Mouse (Mus musculus): ENCODE measurements around the gene Gm10135. TPM values are rescaled to one million over a fixed set of nuclear protein-coding genes. Genes with fewer than 3 reads are reported as not detected.

Gm10135 gene
- polyA plus RNA-seq, 1 experiment, result not detected

GRCm38 (mm10) chr5:72921171-72921570 lies 53.3 kb downstream of the Gm10135 start:
- no peak overlapping the region for H3K27ac ChIP-seq (ENCODE audit: control insufficient read depth, insufficient read depth, low read length)
- no peaks in the 10 kb centered on the region for H3K36me3 ChIP-seq (ENCODE audit: control insufficient read depth, insufficient read depth, low read length)
- H3K4me3 ChIP-seq (ENCODE audit: control insufficient read depth, insufficient read depth, low read length), result no peak overlapping the region
- peaks cover 5% of the 10 kb centered on the region for H3K4me1 ChIP-seq (replicated peaks; ENCODE audit: control insufficient read depth, insufficient read depth, low read length)
- no peak for TF ChIP-seq POLR2A (IDR thresholded peaks at IDR 0.05; ENCODE audit: control insufficient read depth, extremely low read depth, insufficient read depth, low read length, poor library complexity)
- no peak for TF ChIP-seq CTCF (IDR thresholded peaks at IDR 0.05; ENCODE audit: borderline replicate concordance, control insufficient read depth, extremely low read depth, insufficient read depth, low read length, poor library complexity)
- WGBS, result 99% methylated on average over 8 of the region's 8 CpGs
- no peaks in the 10 kb centered on the region for H3K27me3 ChIP-seq (ENCODE audit: control insufficient read depth, insufficient read depth, low read length)
- DNase-seq, result no peak

- no peak overlapping the region for H3K4me3 ChIP-seq (ENCODE audit: control insufficient read depth, insufficient read depth, low read length)
- peaks cover 9% of the 10 kb centered on the region for H3K4me1 ChIP-seq (replicated peaks; ENCODE audit: control insufficient read depth, insufficient read depth, low read length)
- no peak overlapping the region for H3K27ac ChIP-seq (ENCODE audit: control insufficient read depth, insufficient read depth, low read length)
- H3K27me3 ChIP-seq (ENCODE audit: control insufficient read depth, insufficient read depth, low read length), result no peaks in the 10 kb centered on the region
- WGBS, result 95% methylated on average over 4 of the region's 4 CpGs
- H3K36me3 ChIP-seq (ENCODE audit: control insufficient read depth, insufficient read depth, low read length), result no peaks in the 10 kb centered on the region
- TF ChIP-seq POLR2A (IDR thresholded peaks at IDR 0.05; ENCODE audit: control insufficient read depth, extremely low read depth, insufficient read depth, low read length, poor library complexity), result no peak
- TF ChIP-seq CTCF (IDR thresholded peaks at IDR 0.05; ENCODE audit: borderline replicate concordance, control insufficient read depth, extremely low read depth, insufficient read depth, low read length, poor library complexity), result no peak
- DNase-seq, result no peak
These were observed 54.1 kb downstream of the Gm10135 start for GRCm38 (mm10) chr5:72920416-72920815.

GRCm38 (mm10) chr5:72916851-72917250 lies 57.7 kb downstream of the Gm10135 start:
- H3K4me3 ChIP-seq (ENCODE audit: control insufficient read depth, insufficient read depth, low read length), result no peak overlapping the region
- H3K27me3 ChIP-seq (ENCODE audit: control insufficient read depth, insufficient read depth, low read length), result no peaks in the 10 kb centered on the region
- H3K36me3 ChIP-seq (ENCODE audit: control insufficient read depth, insufficient read depth, low read length), result no peaks in the 10 kb centered on the region
- no peak for DNase-seq
- TF ChIP-seq POLR2A (IDR thresholded peaks at IDR 0.05; ENCODE audit: control insufficient read depth, extremely low read depth, insufficient read depth, low read length, poor library complexity) (no peak), CTCF (IDR thresholded peaks at IDR 0.05; ENCODE audit: borderline replicate concordance, control insufficient read depth, extremely low read depth, insufficient read depth, low read length, poor library complexity) (no peak)
- H3K27ac ChIP-seq (ENCODE audit: control insufficient read depth, insufficient read depth, low read length), result no peak overlapping the region
- WGBS, result 0% methylated on average over 1 of the region's 1 CpGs
- peaks cover 14% of the 10 kb centered on the region for H3K4me1 ChIP-seq (replicated peaks; ENCODE audit: control insufficient read depth, insufficient read depth, low read length)

GRCm38 (mm10) chr5:72916048-72916447 lies 58.5 kb downstream of the Gm10135 start:
- no peak for TF ChIP-seq POLR2A (IDR thresholded peaks at IDR 0.05; ENCODE audit: control insufficient read depth, extremely low read depth, insufficient read depth, low read length, poor library complexity)
- TF ChIP-seq CTCF (IDR thresholded peaks at IDR 0.05; ENCODE audit: borderline replicate concordance, control insufficient read depth, extremely low read depth, insufficient read depth, low read length, poor library complexity), result no peak
- no peak for DNase-seq
- no peaks in the 10 kb centered on the region for H3K36me3 ChIP-seq (ENCODE audit: control insufficient read depth, insufficient read depth, low read length)
- peaks cover 14% of the 10 kb centered on the region for H3K4me1 ChIP-seq (replicated peaks; ENCODE audit: control insufficient read depth, insufficient read depth, low read length)
- H3K4me3 ChIP-seq (ENCODE audit: control insufficient read depth, insufficient read depth, low read length), result no peak overlapping the region
- H3K27ac ChIP-seq (ENCODE audit: control insufficient read depth, insufficient read depth, low read length), result no peak overlapping the region
- WGBS, result 88% methylated on average over 4 of the region's 4 CpGs
- H3K27me3 ChIP-seq (ENCODE audit: control insufficient read depth, insufficient read depth, low read length), result no peaks in the 10 kb centered on the region

Other genes with a start within 250 kb of the Gm10135 start
- 20.0 and 22.8 TPM in 2 replicates for gene Txk, start 221.9 kb downstream of the Gm10135 start, polyA plus RNA-seq (2012; rRNA removed)
- gene Tec, start 106.2 kb downstream of the Gm10135 start, polyA plus RNA-seq (2012; rRNA removed), result 12.4 and 18.3 TPM in 2 replicates
- 24.2 and 27.6 TPM in 2 replicates for gene Slain2, start 60.4 kb downstream of the Gm10135 start, polyA plus RNA-seq (2012; rRNA removed)
- 0.71 and 0.94 TPM in 2 replicates for gene Slc10a4, start 32.2 kb upstream of the Gm10135 start, polyA plus RNA-seq (2012; rRNA removed)

All from thymus, adult 2 months (tissue).